Mouse (Mus musculus): ENCODE data around the gene Ptgs1. TPM values are rescaled to one million over a fixed set of nuclear protein-coding genes. Genes with fewer than 3 reads are reported as not detected.

The Ptgs1 gene
- polyA plus RNA-seq, 1 experiment = 88.0 TPM

DNA sequence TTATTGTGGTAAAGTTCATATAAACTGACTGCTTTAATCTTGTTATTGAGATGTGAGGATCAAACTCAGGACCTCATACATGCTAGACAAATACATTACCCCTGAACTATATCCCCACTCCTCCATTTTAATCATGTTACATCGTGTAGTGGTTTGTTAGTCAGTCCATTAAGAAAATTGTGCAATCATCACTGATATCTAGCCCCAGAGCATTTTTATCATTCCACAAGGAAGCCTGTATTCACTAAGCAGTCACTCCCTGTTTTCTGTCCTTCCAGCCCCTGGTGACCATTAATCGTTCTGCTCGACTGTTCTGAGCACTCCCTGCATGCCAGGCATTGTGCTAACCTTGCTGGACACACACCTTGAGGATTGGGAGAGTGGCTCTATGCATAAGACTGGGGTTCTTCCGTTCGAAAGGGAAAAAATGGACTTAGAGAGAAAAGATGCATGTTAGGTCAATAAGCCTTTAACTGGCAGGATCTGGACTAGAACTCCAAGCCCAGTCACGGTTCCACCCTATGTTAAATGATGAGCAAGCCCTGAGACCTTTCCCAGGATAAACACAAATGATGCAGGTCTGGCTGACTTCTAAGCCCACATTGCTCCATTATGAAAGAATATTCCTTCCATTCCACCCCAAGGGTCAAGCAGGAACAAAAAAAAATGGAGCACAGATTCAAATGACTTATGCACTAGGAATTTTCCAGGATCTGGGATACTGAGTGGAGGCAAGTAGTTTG, 29.7 kb downstream of the Ptgs1 start:
- WGBS = 74% methylated on average over 6 of the region's 6 CpGs
- no peak overlapping the region for H3K27ac ChIP-seq (ENCODE audit: control insufficient read depth, insufficient read depth, low read depth, low read length, poor library complexity)
- no peak overlapping the region for H3K4me3 ChIP-seq (replicated peaks; ENCODE audit: control insufficient read depth, low read depth, low read length)
- H3K4me1 ChIP-seq (ENCODE audit: control insufficient read depth, insufficient read depth, low read length) = no peaks in the 10 kb centered on the region
- TF ChIP-seq CTCF (IDR thresholded peaks at IDR 0.05; ENCODE audit: control insufficient read depth, insufficient read depth, low read length) = no peak
- TF ChIP-seq POLR2A (IDR thresholded peaks at IDR 0.05; ENCODE audit: borderline replicate concordance, control insufficient read depth, low read depth, low read length) = no peak

DNA sequence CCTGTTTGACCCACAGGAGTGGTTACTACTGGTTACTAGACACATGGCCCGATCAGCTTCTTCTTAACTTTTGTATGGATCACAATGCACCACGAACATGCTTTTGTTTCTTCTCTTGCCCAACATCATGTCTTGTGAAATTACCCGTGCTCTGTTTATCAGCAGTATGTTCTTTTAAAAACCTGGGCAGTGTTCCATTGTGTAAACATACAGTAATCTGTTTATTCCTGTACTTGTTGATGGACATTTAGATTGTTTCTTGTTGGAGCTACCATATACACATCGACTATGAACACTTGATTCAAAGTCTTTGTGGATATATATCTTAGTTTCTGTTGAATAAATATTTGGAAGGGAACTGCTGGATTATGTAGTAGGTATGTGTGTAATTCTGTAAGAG, 31.8 kb downstream of the Ptgs1 start:
- no peak overlapping the region for H3K4me3 ChIP-seq (replicated peaks; ENCODE audit: control insufficient read depth, low read depth, low read length)

GRCm38 (mm10) chr2:36269458-36269857, 39.2 kb downstream of the Ptgs1 start:
- WGBS = 79% methylated on average over 3 of the region's 3 CpGs
- Histone ChIP-seq H3K4me3 (replicated peaks; ENCODE audit: control insufficient read depth, low read depth, low read length) (no peak overlapping the region), H3K4me1 (ENCODE audit: control insufficient read depth, insufficient read depth, low read length) (peaks cover 6% of the 10 kb centered on the region), H3K27ac (ENCODE audit: control insufficient read depth, insufficient read depth, low read depth, low read length, poor library complexity) (no peak overlapping the region)
- TF ChIP-seq POLR2A (IDR thresholded peaks at IDR 0.05; ENCODE audit: borderline replicate concordance, control insufficient read depth, low read depth, low read length) = no peak
- no peak for TF ChIP-seq CTCF (IDR thresholded peaks at IDR 0.05; ENCODE audit: control insufficient read depth, insufficient read depth, low read length)

More for the DNA sequence above, 31.8 kb downstream of the Ptgs1 start:
- Histone ChIP-seq H3K27ac (ENCODE audit: control insufficient read depth, insufficient read depth, low read depth, low read length, poor library complexity) (no peak overlapping the region), H3K4me1 (ENCODE audit: control insufficient read depth, insufficient read depth, low read length) (no peaks in the 10 kb centered on the region)
- no peak for TF ChIP-seq POLR2A (IDR thresholded peaks at IDR 0.05; ENCODE audit: borderline replicate concordance, control insufficient read depth, low read depth, low read length)
- no peak for TF ChIP-seq CTCF (IDR thresholded peaks at IDR 0.05; ENCODE audit: control insufficient read depth, insufficient read depth, low read length)
- 60% methylated on average over 4 of the region's 4 CpGs for WGBS

- Histone ChIP-seq H3K4me1 (ENCODE audit: control insufficient read depth, insufficient read depth, low read length) (peaks cover 6% of the 10 kb centered on the region), H3K4me3 (replicated peaks; ENCODE audit: control insufficient read depth, low read depth, low read length) (no peak overlapping the region), H3K27ac (ENCODE audit: control insufficient read depth, insufficient read depth, low read depth, low read length, poor library complexity) (no peak overlapping the region)
- TF ChIP-seq POLR2A (IDR thresholded peaks at IDR 0.05; ENCODE audit: borderline replicate concordance, control insufficient read depth, low read depth, low read length) (no peak), CTCF (IDR thresholded peaks at IDR 0.05; ENCODE audit: control insufficient read depth, insufficient read depth, low read length) (no peak)
- 57% methylated on average over 2 of the region's 2 CpGs for WGBS
Measured at GRCm38 (mm10) chr2:36270186-36270585, 40.0 kb downstream of the Ptgs1 start.

DNA sequence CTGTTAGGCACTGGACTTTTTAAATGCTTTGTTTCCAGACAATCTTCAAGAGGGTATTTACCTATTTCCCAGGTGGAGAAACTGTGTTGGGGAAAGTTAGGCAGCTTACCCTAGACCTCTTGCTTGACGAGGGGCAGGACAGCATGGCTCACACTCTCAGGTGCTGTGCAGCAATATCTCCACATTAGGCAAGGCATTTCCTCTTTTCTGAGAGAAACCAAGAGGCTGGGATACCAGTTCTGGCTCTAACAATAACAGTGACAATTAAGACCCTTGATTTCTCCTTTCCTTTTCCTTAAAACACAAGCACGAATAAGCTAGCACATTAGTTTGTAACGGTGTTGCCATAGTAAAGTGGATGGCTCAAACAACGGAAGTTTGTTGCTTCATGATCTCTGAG, 40.9 kb downstream of the Ptgs1 start:
- TF ChIP-seq CTCF (IDR thresholded peaks at IDR 0.05; ENCODE audit: control insufficient read depth, insufficient read depth, low read length) = no peak
- TF ChIP-seq POLR2A (IDR thresholded peaks at IDR 0.05; ENCODE audit: borderline replicate concordance, control insufficient read depth, low read depth, low read length) = no peak
- H3K4me3 ChIP-seq (replicated peaks; ENCODE audit: control insufficient read depth, low read depth, low read length) = no peak overlapping the region
- H3K27ac ChIP-seq (ENCODE audit: control insufficient read depth, insufficient read depth, low read depth, low read length, poor library complexity) = no peak overlapping the region
- WGBS = 30% methylated on average over 4 of the region's 4 CpGs
- peaks cover 6% of the 10 kb centered on the region for H3K4me1 ChIP-seq (ENCODE audit: control insufficient read depth, insufficient read depth, low read length)

GRCm38 (mm10) chr2:36272288-36272950, 42.2 kb downstream of the Ptgs1 start:
- Histone ChIP-seq H3K4me1 (ENCODE audit: control insufficient read depth, insufficient read depth, low read length) (peaks cover 6% of the 10 kb centered on the region), H3K27ac (ENCODE audit: control insufficient read depth, insufficient read depth, low read depth, low read length, poor library complexity) (peak overlapping the region; percentile 28; the same call in 1 of the 2 replicates), H3K4me3 (replicated peaks; ENCODE audit: control insufficient read depth, low read depth, low read length) (no peak overlapping the region)
- WGBS = 2% methylated on average over 6 of the region's 6 CpGs
- TF ChIP-seq CTCF (IDR thresholded peaks at IDR 0.05; ENCODE audit: control insufficient read depth, insufficient read depth, low read length) (no peak), POLR2A (IDR thresholded peaks at IDR 0.05; ENCODE audit: borderline replicate concordance, control insufficient read depth, low read depth, low read length) (no peak)

GRCm38 (mm10) chr2:36276454-36276853, 46.2 kb downstream of the Ptgs1 start:
- WGBS = 24% methylated on average over 4 of the region's 4 CpGs
- Histone ChIP-seq H3K4me3 (replicated peaks; ENCODE audit: control insufficient read depth, low read depth, low read length) (no peak overlapping the region), H3K4me1 (ENCODE audit: control insufficient read depth, insufficient read depth, low read length) (peaks cover 5% of the 10 kb centered on the region), H3K27ac (ENCODE audit: control insufficient read depth, insufficient read depth, low read depth, low read length, poor library complexity) (no peak overlapping the region)
- TF ChIP-seq CTCF (IDR thresholded peaks at IDR 0.05; ENCODE audit: control insufficient read depth, insufficient read depth, low read length) (peak; percentile 17; the same call in 1 of the 2 replicates), POLR2A (IDR thresholded peaks at IDR 0.05; ENCODE audit: borderline replicate concordance, control insufficient read depth, low read depth, low read length) (no peak)

- H3K27ac ChIP-seq (ENCODE audit: control insufficient read depth, insufficient read depth, low read depth, low read length, poor library complexity) = no peak overlapping the region
- TF ChIP-seq POLR2A (IDR thresholded peaks at IDR 0.05; ENCODE audit: borderline replicate concordance, control insufficient read depth, low read depth, low read length) (no peak), CTCF (IDR thresholded peaks at IDR 0.05; ENCODE audit: control insufficient read depth, insufficient read depth, low read length) (no peak)
- no peak overlapping the region for H3K4me3 ChIP-seq (replicated peaks; ENCODE audit: control insufficient read depth, low read depth, low read length)
- 19% methylated on average over 3 of the region's 3 CpGs for WGBS
- no peaks in the 10 kb centered on the region for H3K4me1 ChIP-seq (ENCODE audit: control insufficient read depth, insufficient read depth, low read length)
Measured at GRCm38 (mm10) chr2:36278760-36279159, 48.5 kb downstream of the Ptgs1 start.

Measured in bone marrow, adult 2 months (tissue).